In genomic region chr15:83565434-83565833, GRCm38 (mm10) we compare ENCODE assay signal across 10 mouse cellular contexts. TPM values are rescaled to one million over a fixed set of nuclear protein-coding genes. Genes with fewer than 3 reads are reported as not detected.
DNase-seq lines count a peak whose midpoint lies in the region; ATAC-seq lines count a peak whose summit lies in the region.
"Had no signal": no experiment of that assay in that cellular context is flagged by ENCODE, and none has a peak within 500 bp of the region (broad histone marks: within the 10 kb centered on the region; RNA-seq: fewer than 3 reads in every experiment).

No protein-coding gene starts in this region.

- no peak overlapping the region for H3K4me3 ChIP-seq in limb, embryonic 10.5 days
- H3K4me3 ChIP-seq in stomach, embryonic 15.5 days (replicated peaks), result no peak overlapping the region
- H3K4me3 ChIP-seq: intestine, embryonic 15.5 days had no signal

- H3K4me2 ChIP-seq in stomach, embryonic 15.5 days, result no peak overlapping the region
- H3K4me2 ChIP-seq: intestine, embryonic 15.5 days had no signal

- H3K36me3 ChIP-seq in limb, embryonic 10.5 days, result no peaks in the 10 kb centered on the region
- no peaks in the 10 kb centered on the region for H3K36me3 ChIP-seq in stomach, embryonic 15.5 days
- H3K36me3 ChIP-seq: intestine, embryonic 15.5 days had no signal

- H3K4me1 ChIP-seq in limb, embryonic 10.5 days, result peaks cover 28% of the 10 kb centered on the region
- H3K4me1 ChIP-seq in stomach, embryonic 15.5 days, result peaks cover 17% of the 10 kb centered on the region

- DNase-seq in urinary bladder, postnatal 25 days (ENCODE audit: low spot score), result peak; percentile 58
- no peak for DNase-seq in urinary bladder, postnatal 10 days (ENCODE audit: low spot score)
- no peak for DNase-seq in limb, embryonic 10.5 days (ENCODE audit: low spot score)
- DNase-seq in retina, embryonic 14.5 days (ENCODE audit: low spot score), result no peak
- DNase-seq in right cerebral cortex, postnatal 10 days (ENCODE audit: low spot score in 2 of 2), result no peak
- DNase-seq: thymus, postnatal 4 days had no signal

- no peaks in the 10 kb centered on the region for H3K9me3 ChIP-seq in limb, embryonic 10.5 days (replicated peaks)
- H3K9me3 ChIP-seq in stomach, embryonic 15.5 days, result no peaks in the 10 kb centered on the region
- H3K9me3 ChIP-seq: intestine, embryonic 15.5 days had no signal

- H3K27me3 ChIP-seq in limb, embryonic 10.5 days (ENCODE audit: low read depth, poor library complexity, severe bottlenecking), result no peaks in the 10 kb centered on the region
- no peaks in the 10 kb centered on the region for H3K27me3 ChIP-seq in stomach, embryonic 15.5 days (replicated peaks)
- H3K27me3 ChIP-seq: intestine, embryonic 15.5 days had no signal

- 0 out of 2 replicates have a peak overlapping the region, but pooled peaks have one; percentile 10 for H3K27ac ChIP-seq in limb, embryonic 10.5 days
- no peak overlapping the region for H3K27ac ChIP-seq in stomach, embryonic 15.5 days
- H3K27ac ChIP-seq: intestine, embryonic 15.5 days had no signal

- peak; percentile 79 for ATAC-seq in erythroblast, adult 5-6 weeks (replicated peaks; ENCODE audit: low FRiP score, poor library complexity, severe bottlenecking)
- peak; percentile 74; the same call in 1 of the 2 replicates for ATAC-seq in stomach, embryonic 15.5 days (ENCODE audit: insufficient read depth, low FRiP score, low read depth)
- no peak for ATAC-seq in inflammation-experienced regulatory T-cells, adult 6 months
- ATAC-seq: intestine, embryonic 15.5 days had no signal

- WGBS in limb, embryonic 10.5 days, result 90% methylated on average over 3 of the region's 3 CpGs
- WGBS in stomach, embryonic 15.5 days, result 69% methylated on average over 3 of the region's 3 CpGs

- H3K9ac ChIP-seq in stomach, embryonic 15.5 days, result no peak overlapping the region
- H3K9ac ChIP-seq: intestine, embryonic 15.5 days had no signal

RNA-seq across cellular contexts. Expression of gene Mcat, which starts 1.8 kb away (rescaled TPM):
- total RNA-seq in erythroblast, adult 5-6 weeks (2015; ENCODE audit: low replicate concordance), result 0.38 TPM in 1 of 2 replicates, not detected in the other
- total RNA-seq in erythroblast, adult 5-6 weeks (2017; ENCODE audit: low replicate concordance), result 3.1 and 4.3 TPM in 2 replicates
- polyA plus RNA-seq in limb, embryonic 10.5 days (2016; fragmentation: Nextera tagmentation; extraction: Ambion mirVana), result 50.8 and 54.1 TPM in 2 replicates
- 33.6 and 35.4 TPM in 2 replicates for polyA plus RNA-seq in stomach, embryonic 15.5 days (2015; fragmentation: Nextera tagmentation; extraction: Ambion mirVana)
- 1 to 10 TPM; 3.0 to 5.2 (median 4.1) TPM for polyA plus RNA-seq in inflammation-experienced regulatory T-cells, adult 6 months (2017; shearing (Covaris generic))

RNA-seq across cellular contexts. Expression of gene Tspo, which starts 2.0 kb away (rescaled TPM):
- 51.5 and 85.9 TPM in 2 replicates for total RNA-seq in erythroblast, adult 5-6 weeks (2015; ENCODE audit: low replicate concordance)
- 51.9 and 74.4 TPM in 2 replicates for total RNA-seq in erythroblast, adult 5-6 weeks (2017; ENCODE audit: low replicate concordance)
- 56.8 and 60.5 TPM in 2 replicates for polyA plus RNA-seq in limb, embryonic 10.5 days (2016; fragmentation: Nextera tagmentation; extraction: Ambion mirVana)
- 94.5 and 118 TPM in 2 replicates for polyA plus RNA-seq in stomach, embryonic 15.5 days (2015; fragmentation: Nextera tagmentation; extraction: Ambion mirVana)
- 100 to 1,000 TPM; 311 to 463 (median 342) TPM for polyA plus RNA-seq in inflammation-experienced regulatory T-cells, adult 6 months (2017; shearing (Covaris generic))

RNA-seq across cellular contexts. Expression of gene Ttll12, which starts 29.5 kb away (rescaled TPM):
- 9.4 and 16.1 TPM in 2 replicates for total RNA-seq in erythroblast, adult 5-6 weeks (2015; ENCODE audit: low replicate concordance)
- 5.9 and 9.8 TPM in 2 replicates for total RNA-seq in erythroblast, adult 5-6 weeks (2017; ENCODE audit: low replicate concordance)
- 63.8 and 71.0 TPM in 2 replicates for polyA plus RNA-seq in limb, embryonic 10.5 days (2016; fragmentation: Nextera tagmentation; extraction: Ambion mirVana)
- 30.6 and 33.6 TPM in 2 replicates for polyA plus RNA-seq in stomach, embryonic 15.5 days (2015; fragmentation: Nextera tagmentation; extraction: Ambion mirVana)
- 10 to 100 TPM; 11.0 to 17.4 (median 13.2) TPM for polyA plus RNA-seq in inflammation-experienced regulatory T-cells, adult 6 months (2017; shearing (Covaris generic))

RNA-seq across cellular contexts. Expression of gene Bik, which starts 38.8 kb away (rescaled TPM):
- not detected in 2 replicates for total RNA-seq in erythroblast, adult 5-6 weeks (2015; ENCODE audit: low replicate concordance)
- total RNA-seq in erythroblast, adult 5-6 weeks (2017; ENCODE audit: low replicate concordance), result 0.84 TPM in 1 of 2 replicates, not detected in the other
- 1.7 and 2.6 TPM in 2 replicates for polyA plus RNA-seq in limb, embryonic 10.5 days (2016; fragmentation: Nextera tagmentation; extraction: Ambion mirVana)
- 5.8 TPM in 2 replicates for polyA plus RNA-seq in stomach, embryonic 15.5 days (2015; fragmentation: Nextera tagmentation; extraction: Ambion mirVana)
- polyA plus RNA-seq in inflammation-experienced regulatory T-cells, adult 6 months (2017; shearing (Covaris generic)), result 1 to 10 TPM; 2.7 to 3.6 (median 3.4) TPM

RNA-seq across cellular contexts. Expression of gene Ttll1, which starts 54.7 kb away (rescaled TPM):
- 8.4 and 8.5 TPM in 2 replicates for total RNA-seq in erythroblast, adult 5-6 weeks (2015; ENCODE audit: low replicate concordance)
- total RNA-seq in erythroblast, adult 5-6 weeks (2017; ENCODE audit: low replicate concordance), result 1.8 and 8.3 TPM in 2 replicates
- 22.0 and 25.8 TPM in 2 replicates for polyA plus RNA-seq in limb, embryonic 10.5 days (2016; fragmentation: Nextera tagmentation; extraction: Ambion mirVana)
- polyA plus RNA-seq in stomach, embryonic 15.5 days (2015; fragmentation: Nextera tagmentation; extraction: Ambion mirVana), result 19.8 and 20.1 TPM in 2 replicates
- 10 to 100 TPM in 1 of 3 experiments, 1 to 10 TPM in 2; 6.8 to 11.7 (median 9.6) TPM for polyA plus RNA-seq in inflammation-experienced regulatory T-cells, adult 6 months (2017; shearing (Covaris generic))
